Mouse (Mus musculus) natural killer cell, adult 2 months (primary cell): ENCODE measurements around the gene Cdca7l.
"Not testable (repeated sequence)": the region's sequence is repeated elsewhere in the genome, so short reads cannot be mapped to it uniquely, and the experiment has no call there.

Source experiments
- DNase-seq, 2 experiments: peaks; one replicate each; pipeline ENCODE4 v3.0.0; 2022; ENCODE audit warnings: low spot score in 2 of 2

Cdca7l gene

DNA sequence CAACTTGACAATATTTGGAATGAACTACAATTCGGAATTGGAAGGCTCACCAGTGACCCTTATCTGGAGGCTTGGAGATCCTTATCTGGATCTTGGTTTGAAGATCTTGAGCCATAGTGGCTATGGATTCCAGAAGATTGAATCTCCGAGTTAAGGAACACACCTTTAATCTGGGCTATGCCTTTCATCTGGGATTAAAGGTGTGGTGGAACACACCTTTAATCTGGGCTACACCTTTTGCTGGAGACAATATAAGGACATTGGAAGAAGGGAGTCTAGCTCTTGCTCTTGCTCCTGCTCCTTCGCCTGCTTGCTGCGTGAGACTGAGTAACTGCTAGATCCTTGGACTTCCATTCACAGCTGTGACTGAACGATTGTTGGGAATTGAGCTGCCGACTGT lies at the start of gene Cdca7l:
Gene Cdca7l, plus strand, starts transcription at position 301 of the 400 bp plus-strand sequence.
- not testable (repeated sequence) for DNase-seq

DNA sequence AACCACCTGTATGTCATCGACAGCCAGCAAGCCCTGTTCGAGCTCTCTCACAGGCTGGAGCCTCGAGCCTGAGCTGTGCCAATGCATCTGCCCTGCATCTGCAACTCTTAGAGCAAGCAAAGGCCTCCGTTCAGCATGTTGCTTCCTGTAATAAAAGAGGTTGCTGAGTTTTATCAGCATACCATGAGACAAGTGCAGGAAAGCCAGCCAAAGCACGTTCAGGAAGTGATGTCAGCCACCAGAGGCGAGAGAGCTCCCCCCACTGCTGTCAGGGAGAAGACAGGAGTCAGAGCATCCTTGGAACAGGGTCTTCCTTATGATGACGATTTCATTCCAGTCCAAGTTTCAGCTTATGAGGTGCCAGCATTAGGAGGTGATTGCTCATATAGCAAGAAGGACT lies 48.1 kb upstream of the Cdca7l start:
- DNase-seq = no peak

DNA sequence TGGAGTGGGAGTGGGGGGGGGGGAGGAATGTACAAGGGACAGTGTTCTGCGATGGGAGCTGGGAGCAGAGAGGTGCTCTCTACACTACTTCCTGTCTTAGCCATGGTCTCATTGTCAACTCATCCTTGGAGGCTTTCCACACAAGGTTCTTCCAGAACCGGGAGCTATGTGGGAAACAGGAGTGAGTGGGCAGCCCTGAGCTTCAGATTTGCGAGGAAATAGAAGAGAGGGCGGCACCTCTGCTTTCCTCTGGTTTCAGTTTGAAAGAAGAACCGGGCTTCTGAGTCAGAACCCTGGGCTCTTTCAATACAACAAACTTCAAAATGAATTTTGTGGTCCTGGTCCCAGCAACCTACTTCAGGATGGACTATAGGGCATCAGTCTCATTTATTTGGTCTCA lies 43.7 kb upstream of the Cdca7l start:
- DNase-seq = no peak

DNA sequence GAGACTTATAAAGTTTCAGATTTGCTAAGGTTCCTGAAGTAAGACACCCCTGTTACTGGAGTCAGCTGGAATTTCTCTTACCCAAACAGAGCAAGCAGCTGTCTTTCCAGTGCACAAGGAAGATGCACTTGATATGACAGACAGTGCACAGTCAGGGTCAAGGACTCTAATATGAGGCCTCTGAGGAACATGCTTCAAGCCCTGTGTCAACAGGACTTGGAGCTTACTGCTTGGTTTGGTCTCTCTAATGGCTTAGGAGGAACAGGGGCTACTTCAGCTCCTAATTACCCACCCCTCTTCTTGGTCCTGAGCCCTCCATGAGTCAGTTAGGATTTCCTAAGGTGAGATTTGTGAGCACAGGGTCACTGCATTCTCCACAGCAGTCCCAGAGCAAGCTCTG lies 43.2 kb upstream of the Cdca7l start:
- DNase-seq = no peak

DNA sequence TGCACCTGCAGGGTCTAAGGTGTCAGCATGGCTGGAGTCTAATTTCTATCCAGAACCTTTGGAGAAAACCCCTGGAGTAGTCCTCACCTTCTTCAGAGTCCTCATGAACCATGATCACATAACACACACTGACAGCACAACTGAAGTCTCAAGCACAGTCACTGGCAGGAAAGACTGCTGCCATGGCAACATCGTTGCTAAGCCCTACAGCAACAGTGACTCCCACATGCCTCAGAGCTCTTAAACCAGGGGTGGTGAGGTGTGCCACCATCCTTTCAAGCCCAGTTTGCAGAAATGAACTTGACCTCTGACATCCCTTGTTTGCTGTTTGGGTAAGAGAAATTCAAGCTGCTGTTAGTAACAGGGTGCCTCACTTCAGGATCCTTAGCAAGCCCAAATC lies 42.4 kb upstream of the Cdca7l start:
- DNase-seq = no peak

DNA sequence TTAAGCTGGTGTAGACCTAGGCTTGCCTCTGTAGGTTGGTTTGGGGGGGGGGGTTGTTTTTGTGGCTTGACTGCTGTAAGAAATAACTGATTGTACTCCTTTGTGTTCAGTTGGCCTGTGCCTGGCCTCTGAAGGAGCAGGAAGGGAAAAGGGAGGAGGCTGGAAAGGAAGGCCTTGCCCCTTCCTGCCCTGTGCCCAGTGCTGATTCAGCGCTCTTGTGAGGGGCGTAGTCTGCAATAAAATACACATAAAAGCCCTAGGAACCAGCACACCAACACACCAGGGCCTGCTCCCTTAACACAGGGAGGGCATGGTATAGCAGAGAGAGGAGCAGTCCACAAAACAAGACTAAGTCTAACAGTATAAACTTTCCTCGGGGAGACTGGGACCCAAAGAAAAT lies 40.8 kb upstream of the Cdca7l start:
- DNase-seq = no peak

DNA sequence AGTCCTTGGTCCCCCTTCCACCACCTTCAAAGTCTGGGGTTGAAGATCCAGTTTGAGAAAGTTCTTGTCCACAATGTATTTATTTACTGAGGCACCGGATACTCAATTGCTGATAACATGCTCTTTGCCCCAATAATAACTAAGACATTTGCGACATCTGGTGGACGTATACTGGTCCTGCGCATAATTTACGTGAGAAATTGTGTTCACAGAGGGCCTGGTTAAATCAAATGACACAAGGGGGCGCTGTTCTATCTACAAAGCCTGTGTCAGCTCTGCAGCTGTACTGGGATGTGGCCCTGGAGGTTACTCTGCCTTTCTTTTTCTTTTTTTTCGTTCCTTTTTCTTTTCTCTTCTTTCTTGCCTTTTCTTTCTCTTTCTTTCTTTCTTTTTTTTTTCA lies 39.2 kb upstream of the Cdca7l start:
- DNase-seq = peak; percentile 43 to 71

DNA sequence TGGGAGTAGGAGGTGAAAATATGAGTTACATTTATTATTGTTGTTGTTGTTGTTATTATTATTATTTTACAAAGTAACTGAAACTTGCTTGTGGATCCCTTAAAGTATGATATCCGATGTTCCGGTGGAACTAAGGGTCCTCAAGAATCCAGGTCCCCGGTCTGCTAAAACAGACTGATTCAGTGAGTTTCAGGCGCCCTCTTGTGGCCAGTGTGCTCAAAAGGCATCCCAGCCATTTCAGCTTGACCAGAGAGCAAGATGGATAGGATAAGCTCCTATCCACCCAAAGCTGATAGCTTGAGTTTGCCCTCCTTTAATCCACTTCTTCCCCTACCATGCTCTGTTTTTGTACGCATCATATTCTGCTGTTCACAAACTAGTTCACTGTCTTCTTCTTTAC lies 35.0 kb upstream of the Cdca7l start:
- DNase-seq = peak; percentile 18 to 58

DNA sequence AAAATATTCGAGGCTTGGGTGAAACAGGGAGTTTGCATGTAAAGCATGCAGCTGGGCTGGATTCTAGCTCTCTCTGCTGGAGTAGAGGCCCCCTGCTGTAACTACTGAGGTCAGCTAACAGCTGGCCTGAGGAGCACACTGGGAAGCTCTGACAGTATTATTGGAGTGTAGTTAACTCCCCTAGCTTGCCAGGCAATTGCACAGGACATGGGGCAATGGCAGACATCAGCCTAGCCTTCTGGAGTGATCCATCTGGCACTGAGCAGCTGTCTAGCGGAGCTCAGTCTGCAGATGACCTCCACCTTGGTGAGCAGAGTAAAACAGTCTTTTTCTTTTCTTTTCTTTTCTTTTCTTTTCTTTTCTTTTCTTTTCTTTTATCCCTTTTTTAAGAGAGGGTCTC lies 33.9 kb upstream of the Cdca7l start:
- no peak for DNase-seq

DNA sequence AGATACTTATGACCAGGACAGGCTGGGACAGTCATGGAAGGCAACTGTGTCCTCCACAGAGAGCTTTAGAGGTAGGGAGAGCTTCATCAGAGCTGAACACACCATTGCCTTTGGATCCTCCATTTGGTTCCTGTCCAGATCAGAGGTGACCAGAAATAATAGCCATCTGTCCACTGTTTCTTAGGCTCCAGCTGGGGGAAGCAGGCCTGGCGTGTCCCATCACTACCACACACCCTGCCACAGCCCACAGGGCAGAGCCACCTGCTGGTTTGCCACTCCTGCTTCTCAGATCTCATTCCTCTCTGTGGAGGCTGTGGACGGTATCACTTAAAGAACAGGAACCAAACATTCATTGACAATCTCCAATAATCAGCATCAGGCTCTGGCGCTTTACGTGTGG lies 32.9 kb upstream of the Cdca7l start:
- DNase-seq = no peak

DNA sequence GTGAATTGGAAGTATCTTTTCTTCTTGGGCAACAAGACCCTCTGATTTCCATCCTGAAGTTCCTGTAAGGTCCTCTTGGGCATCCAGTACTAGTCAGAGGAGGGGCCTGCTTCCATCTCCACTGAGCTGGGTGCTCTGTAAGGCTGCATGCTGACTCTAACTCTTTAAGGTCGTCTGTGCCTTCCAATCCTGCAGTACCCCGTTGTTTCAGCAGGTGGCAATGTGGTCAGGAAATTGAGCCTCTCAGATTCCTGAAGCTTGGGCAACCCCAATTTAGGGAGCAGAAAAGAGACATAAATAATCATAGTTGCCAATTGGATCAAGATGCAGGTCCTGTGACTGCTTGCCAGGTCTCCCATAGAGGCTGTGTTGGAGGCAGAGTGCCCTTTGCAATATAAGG lies 31.5 kb upstream of the Cdca7l start:
- DNase-seq = peak; percentile 12 to 31

DNA sequence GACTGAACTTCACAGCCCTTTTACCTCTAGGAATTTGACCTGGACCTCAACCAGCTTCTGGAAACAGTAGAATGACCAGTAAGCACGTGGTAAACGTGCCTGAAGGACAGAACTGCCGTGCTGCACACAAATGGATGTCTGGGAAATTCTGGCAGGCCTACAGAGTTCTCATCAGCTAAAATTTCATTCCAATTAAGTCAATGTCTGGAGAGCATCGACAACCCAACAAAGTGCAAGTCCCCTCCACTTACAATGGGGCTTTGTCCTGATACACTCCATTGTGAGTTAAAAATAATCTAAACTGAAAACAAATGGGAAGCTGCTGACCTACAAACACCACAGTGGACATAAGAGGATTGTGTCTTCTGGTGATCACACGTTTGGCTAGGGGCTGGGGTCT lies 27.2 kb upstream of the Cdca7l start:
- no peak for DNase-seq

DNA sequence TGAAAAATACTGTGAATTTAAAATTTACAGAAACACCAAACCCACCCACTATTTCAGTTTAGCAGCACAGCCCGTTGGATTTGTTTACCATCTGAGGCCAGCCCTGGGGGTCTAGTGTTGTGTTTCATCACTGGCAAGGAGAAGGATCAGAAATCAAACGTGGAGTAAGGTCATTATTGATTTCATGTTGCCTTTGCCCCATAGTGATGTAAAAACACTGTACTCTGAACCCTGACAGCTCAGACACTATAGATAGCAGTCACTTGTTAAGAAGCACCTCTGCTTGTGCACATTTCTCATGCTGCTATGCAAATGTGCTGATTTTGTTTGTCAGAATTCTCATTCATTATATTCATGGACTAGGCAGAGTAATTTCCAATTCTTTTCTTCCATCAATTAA lies 22.7 kb upstream of the Cdca7l start:
- no peak for DNase-seq

DNA sequence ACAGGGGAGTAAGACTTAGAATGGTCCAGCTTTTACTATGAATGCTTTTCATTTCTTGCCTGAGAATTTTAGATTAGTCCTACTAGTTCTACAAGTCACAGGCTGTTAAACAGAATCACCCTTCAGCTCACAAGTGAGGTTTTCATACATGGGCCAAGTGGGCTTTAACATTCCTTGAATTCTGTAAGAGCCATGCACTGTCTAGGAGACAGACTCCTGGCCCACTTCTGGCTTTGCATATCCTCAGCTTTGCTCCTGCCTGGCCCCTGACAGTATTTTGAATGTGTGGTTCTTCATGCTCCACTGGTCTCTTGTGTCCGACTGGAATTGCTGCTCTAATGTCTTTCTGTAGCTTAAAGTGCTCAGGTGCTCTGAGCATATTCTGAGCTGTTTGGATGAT lies 20.7 kb upstream of the Cdca7l start:
- DNase-seq = no peak

DNA sequence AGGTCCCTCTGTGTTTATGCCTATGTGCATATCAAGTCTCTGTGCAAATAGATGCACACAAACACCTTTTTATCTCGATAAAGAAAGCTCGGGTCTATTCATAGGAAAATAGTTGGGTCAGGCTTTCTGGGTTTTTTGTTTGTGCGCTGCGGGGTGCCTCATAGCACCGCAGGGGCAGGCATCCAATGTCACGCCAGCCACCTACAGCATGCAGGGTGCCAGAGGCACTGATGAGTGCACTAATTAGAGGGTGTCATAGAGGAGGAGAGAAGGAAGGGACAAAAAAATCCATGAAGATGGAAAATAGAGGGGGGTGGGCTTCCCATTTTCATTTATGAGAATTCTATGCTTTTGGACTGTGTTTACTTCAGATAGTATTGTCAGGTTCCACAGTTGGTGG lies 17.5 kb upstream of the Cdca7l start:
- no peak for DNase-seq

DNA sequence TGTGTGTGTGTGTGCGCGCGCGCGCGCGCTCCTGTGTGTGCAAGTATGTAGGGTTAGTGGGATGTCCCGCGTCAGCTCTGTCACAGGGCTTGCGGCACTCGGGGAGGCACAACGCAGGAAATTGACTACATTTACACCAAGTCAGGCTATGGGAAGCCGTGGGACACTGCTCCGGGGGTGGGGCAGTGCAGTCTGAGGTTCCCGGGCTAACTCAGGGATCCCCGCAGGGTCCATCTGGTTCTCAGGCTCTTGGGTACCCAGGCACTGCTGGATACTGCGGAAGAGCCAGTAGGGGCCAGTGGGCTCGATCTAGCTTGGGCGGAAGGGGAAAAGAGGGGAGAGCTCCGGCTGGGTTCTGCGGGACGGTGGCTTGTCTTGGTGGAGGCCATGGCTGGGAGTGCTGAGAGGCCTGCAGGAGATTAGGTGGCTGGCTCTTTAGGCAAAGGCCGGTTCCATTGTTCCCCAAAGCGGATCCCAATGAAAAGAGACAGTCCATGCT lies 15.5 kb upstream of the Cdca7l start:
- no peak for DNase-seq

DNA sequence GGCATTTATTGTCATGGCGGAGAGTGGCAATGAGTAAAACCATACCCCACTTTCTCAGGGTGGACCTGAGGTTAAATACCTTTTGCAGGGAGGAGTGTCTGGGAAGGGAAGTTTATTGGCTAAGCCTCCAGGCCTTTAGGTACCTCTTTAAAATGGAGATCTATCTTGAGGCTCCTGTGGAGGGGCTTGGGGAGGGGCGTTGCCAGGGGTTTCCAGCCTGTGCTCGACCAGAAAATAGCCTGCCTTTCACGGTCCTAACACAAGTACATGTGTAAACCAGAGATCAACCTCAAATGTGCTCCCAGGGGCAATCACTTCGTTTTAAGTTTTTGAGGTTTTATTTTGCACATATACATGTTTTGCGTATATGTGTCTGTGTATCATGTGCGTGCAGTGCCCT lies 15.1 kb upstream of the Cdca7l start:
- DNase-seq = no peak

DNA sequence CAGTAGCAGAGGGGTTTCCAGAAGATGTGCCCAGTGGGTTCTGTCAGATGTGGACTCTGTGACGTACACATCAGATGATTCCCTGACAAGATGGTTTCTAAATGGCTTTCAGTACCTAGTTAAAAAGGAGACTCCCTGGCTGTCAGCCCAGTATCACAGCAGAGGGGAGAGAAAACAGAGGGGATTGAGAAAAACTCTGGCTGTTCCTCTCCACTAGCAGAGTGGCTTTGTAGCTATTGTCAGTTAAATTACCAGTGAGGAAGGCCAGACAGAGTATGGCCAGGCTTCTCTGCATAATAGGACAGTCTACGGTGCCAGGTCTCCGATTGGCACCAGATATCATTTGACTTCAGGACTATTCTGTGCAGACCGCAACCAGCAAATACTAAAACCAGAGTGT lies 8.8 kb upstream of the Cdca7l start:
- DNase-seq = no peak

DNA sequence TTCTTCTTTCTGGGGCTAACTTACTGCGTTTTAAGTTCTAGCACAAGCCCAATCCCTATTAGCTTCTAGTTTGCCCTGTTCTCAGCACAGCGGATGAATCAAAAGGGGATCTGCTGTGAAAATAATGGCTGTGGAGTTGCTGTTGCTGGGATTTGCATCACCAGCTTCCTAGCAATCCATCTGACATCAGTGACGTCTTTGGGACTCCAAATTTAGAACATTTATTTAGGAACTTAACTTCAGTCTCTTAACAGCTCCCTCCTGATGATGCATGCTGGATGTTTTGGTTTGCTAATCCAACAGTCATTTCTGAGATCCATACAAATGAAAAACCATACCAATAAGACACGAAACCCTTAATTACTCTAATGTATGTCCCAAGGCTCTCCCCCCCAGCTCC lies 1.5 kb downstream of the Cdca7l start:
- DNase-seq = no peak

DNA sequence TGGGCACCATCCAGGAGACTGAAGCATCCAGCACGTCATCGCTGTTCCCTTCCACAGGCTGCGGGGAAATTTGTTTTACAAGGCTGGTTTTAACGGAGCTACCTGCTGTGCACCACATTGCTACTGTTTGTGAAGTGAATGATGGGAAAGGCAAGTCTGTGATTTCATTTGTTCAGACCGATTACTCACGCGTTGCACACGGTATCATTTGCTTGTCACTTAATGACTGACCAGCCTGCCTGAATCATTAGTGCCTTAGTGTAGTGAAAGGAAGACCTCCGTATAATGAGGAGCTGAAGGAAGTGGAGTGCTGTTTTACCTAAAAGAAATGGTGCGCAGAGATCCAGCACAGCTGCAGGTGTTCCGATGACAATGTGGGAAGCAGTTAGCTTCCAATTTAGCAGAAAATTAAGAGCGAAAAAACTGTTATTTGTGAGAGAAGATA lies 1.9 kb downstream of the Cdca7l start:
- DNase-seq = no peak

DNA sequence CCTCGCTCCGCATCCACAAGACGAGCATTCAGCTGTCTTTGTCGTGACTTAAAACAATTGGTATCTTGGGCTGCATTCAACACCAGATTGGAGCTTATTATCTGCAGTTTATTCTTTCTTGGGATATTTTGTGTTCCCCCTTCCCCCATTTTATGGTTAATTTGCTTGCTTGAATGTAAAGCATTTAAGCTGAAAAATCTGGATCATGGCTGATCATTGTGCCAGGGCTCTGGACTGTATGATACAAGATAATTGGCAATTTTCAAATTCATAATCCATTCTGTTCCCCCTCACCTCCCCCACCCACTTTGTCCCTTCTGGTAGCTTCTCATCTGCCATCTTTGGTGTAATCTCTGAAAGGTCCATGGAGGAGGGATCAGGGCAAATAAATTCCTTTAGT lies 2.4 kb downstream of the Cdca7l start:
- DNase-seq = no peak

DNA sequence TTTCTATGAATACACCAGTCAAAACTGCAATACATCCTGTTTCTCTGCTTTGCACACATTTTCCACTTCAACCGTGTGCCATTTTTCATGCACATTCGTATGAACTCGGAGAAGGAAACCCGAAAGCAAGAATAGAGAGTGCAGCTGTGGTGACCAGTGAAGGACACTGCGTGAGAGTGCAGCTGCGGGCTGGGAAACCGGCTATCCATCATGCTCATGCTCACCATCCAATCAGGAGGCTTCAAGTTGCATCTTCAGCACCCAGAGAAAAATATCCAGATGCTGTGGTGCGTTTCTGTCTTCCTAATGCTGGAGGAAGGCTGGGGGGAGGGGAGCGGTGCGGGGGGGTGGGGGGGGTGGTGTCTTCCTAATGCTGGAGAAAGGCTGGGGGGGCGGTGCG lies 3.5 kb downstream of the Cdca7l start:
- no peak for DNase-seq

DNA sequence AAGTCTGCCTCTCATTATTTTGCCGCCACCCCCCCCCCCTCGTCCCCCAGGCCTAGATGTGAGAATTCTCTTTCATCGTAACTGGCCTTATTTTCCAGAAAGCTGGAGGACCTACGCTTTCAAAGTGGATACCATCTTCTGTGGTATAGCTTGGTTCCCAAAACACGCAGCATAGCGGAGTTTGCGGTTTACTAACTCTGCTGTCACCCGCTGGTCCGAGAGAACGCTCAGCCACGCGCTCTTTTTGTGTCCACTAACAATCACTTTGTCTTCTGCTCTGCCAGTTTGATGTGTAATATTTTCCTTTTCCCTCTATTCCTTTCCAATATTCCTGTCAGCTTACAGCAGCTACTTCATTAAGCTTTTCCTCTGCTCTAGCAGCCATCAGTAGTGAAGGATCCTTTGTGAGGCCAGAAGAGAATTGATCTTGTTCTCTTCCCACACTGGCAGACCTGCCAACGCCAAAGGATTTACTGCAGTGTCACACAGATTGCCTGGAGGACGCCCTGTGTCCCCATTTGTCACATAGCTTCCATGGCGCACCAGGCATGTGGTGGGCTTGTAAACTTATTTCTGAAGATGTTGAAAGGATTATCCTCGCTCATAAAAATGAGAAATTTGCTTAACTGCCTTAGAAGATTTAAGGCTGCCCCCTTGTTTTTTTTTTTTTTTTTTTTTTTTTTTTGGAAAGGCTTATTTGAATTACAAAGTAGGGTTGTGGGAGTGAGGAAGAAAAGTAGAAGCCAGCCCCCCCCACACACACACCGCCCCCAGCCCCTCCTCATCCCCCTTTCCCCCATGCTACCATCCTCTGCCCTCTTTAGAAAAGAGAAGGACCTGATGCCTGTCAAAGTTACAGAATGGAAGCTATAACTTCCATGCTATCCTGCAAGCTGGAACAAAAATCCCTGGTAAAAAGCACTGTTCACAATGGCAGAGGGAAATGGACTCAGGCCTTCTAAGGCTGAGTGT lies 4.6 kb downstream of the Cdca7l start:
- DNase-seq = no peak
